Mouse (Mus musculus) kidney, embryonic 14.5 days (tissue): ENCODE data around the gene Fap. TPM values are rescaled to one million over a fixed set of nuclear protein-coding genes. Genes with fewer than 3 reads are reported as not detected.

Experiments
- ATAC-seq: fragments of 200-750 bp; cut with Nextera tagmentation; 2 replicates; pipeline ENCODE4 v1.8.0; 2017; ENCODE audit warnings: moderate number of reproducible peaks, mild to moderate bottlenecking, moderate TSS enrichment, moderate library complexity; ENCODE audit not compliant: low FRiP score, low TSS enrichment
- H3K27ac ChIP-seq: fragments of 300-500 bp; sonication (generic); 2 replicates; pipeline ENCODE4 v1.5.1; 2014; ENCODE audit warnings: low read depth, mild to moderate bottlenecking, low read length, moderate library complexity, mixed read lengths
- H3K27me3 ChIP-seq: fragments of 300-500 bp; sonication (generic); 2 replicates; pipeline ENCODE4 v1.6.1; 2014; ENCODE audit warnings: mild to moderate bottlenecking, low read length; ENCODE audit not compliant: control insufficient read depth, insufficient read depth
- H3K36me3 ChIP-seq: fragments of 300-500 bp; sonication (generic); 2 replicates; pipeline ENCODE4 v1.6.1; 2014; ENCODE audit warnings: low read length, mixed read lengths; ENCODE audit not compliant: control insufficient read depth, insufficient read depth
- H3K4me1 ChIP-seq: fragments of 300-500 bp; sonication (generic); 2 replicates; pipeline ENCODE4 v1.6.1; 2014; ENCODE audit warnings: low read length, mixed read lengths; ENCODE audit not compliant: control insufficient read depth, insufficient read depth
- H3K4me2 ChIP-seq: fragments of 300-500 bp; sonication (generic); replicated peaks from 2 replicates; pipeline ENCODE4 v1.6.1; 2014; ENCODE audit warnings: low read depth, mild to moderate bottlenecking, low read length
- H3K4me3 ChIP-seq: fragments of 300-500 bp; sonication (generic); 2 replicates; pipeline ENCODE4 v1.5.1; 2014; ENCODE audit warnings: mild to moderate bottlenecking, low read length
- H3K9ac ChIP-seq: fragments of 300-500 bp; sonication (generic); 2 replicates; pipeline ENCODE4 v1.6.1; 2014; ENCODE audit warnings: low read depth, mild to moderate bottlenecking, low read length, moderate library complexity
- H3K9me3 ChIP-seq: fragments of 300-500 bp; sonication (generic); 2 replicates; pipeline ENCODE4 v1.6.1; 2016; ENCODE audit warnings: low read length; ENCODE audit not compliant: control insufficient read depth
- WGBS: fragments of 180-500 bp; shearing (Covaris S2); extraction: QIAGEN DNeasy Blood & Tissue Kit; methylation state at CpG from one replicate; pipeline ENCODE4 v1.1.7; 2014; 5-methylcytosine and 5-hydroxymethylcytosine counted together
- polyA plus RNA-seq: library from polyadenylated mRNA; unstranded; fragments of >200 nt; fragmentation: Nextera tagmentation; extraction: Ambion mirVana; gene quantifications from 2 replicates; pipeline ENCODE4 v1.2.1, GENCODE M21; 2014

The Fap gene
- polyA plus RNA-seq, 1 experiment from 2014 or later: 4.8 TPM

- no peak overlapping the region for H3K9ac ChIP-seq
- no peaks in the 10 kb centered on the region for H3K36me3 ChIP-seq
- no peaks in the 10 kb centered on the region for H3K27me3 ChIP-seq
- H3K9me3 ChIP-seq: no peaks in the 10 kb centered on the region
- whole genome bisulfite sequencing: 87% methylated on average over 9 of the region's 9 CpGs
- H3K4me2 ChIP-seq: no peak overlapping the region
- H3K4me3 ChIP-seq: no peak overlapping the region
- no peaks in the 10 kb centered on the region for H3K4me1 ChIP-seq
- ATAC-seq: no peak
- H3K27ac ChIP-seq: no peak overlapping the region
These were observed 17.5 kb downstream of the Fap start for GRCm38 (mm10) chr2:62556349-62556748.

- Histone ChIP-seq H3K4me1 (no peaks in the 10 kb centered on the region), H3K4me2 (no peak overlapping the region), H3K27me3 (no peaks in the 10 kb centered on the region), H3K9ac (no peak overlapping the region), H3K9me3 (no peaks in the 10 kb centered on the region), H3K27ac (no peak overlapping the region), H3K4me3 (no peak overlapping the region), H3K36me3 (no peaks in the 10 kb centered on the region)
- ATAC-seq: no peak
- WGBS: 81% methylated on average over 3 of the region's 3 CpGs
These were observed 24.2 kb downstream of the Fap start for GRCm38 (mm10) chr2:62549659-62550058.

GRCm38 (mm10) chr2:62549131-62549530, 24.7 kb downstream of the Fap start:
- ATAC-seq: no peak
- Histone ChIP-seq H3K4me2 (no peak overlapping the region), H3K27ac (no peak overlapping the region), H3K4me1 (no peaks in the 10 kb centered on the region), H3K27me3 (no peaks in the 10 kb centered on the region), H3K36me3 (no peaks in the 10 kb centered on the region), H3K9me3 (no peaks in the 10 kb centered on the region), H3K4me3 (no peak overlapping the region), H3K9ac (no peak overlapping the region)
- 78% methylated on average over 4 of the region's 4 CpGs for WGBS

GRCm38 (mm10) chr2:62548104-62548503, 25.8 kb downstream of the Fap start:
- WGBS: 95% methylated on average over 5 of the region's 5 CpGs
- ATAC-seq: no peak

GRCm38 (mm10) chr2:62535483-62535882, 38.4 kb downstream of the Fap start:
- H3K4me2 ChIP-seq: no peak overlapping the region
- H3K27me3 ChIP-seq: no peaks in the 10 kb centered on the region
- H3K9ac ChIP-seq: no peak overlapping the region
- H3K36me3 ChIP-seq: no peaks in the 10 kb centered on the region
- no peaks in the 10 kb centered on the region for H3K9me3 ChIP-seq
- no peak overlapping the region for H3K27ac ChIP-seq
- 85% methylated on average over 8 of the region's 8 CpGs for WGBS
- no peaks in the 10 kb centered on the region for H3K4me1 ChIP-seq
- H3K4me3 ChIP-seq: no peak overlapping the region
- ATAC-seq: no peak

More at GRCm38 (mm10) chr2:62548104-62548503, 25.8 kb downstream of the Fap start:
- H3K9ac ChIP-seq: no peak overlapping the region
- H3K27ac ChIP-seq: no peak overlapping the region
- no peaks in the 10 kb centered on the region for H3K36me3 ChIP-seq
- H3K27me3 ChIP-seq: no peaks in the 10 kb centered on the region
- no peaks in the 10 kb centered on the region for H3K9me3 ChIP-seq
- no peak overlapping the region for H3K4me3 ChIP-seq
- no peak overlapping the region for H3K4me2 ChIP-seq
- no peaks in the 10 kb centered on the region for H3K4me1 ChIP-seq

GRCm38 (mm10) chr2:62531065-62531464, 42.8 kb downstream of the Fap start:
- no peak for ATAC-seq

GRCm38 (mm10) chr2:62526399-62526798, 47.5 kb downstream of the Fap start:
- 91% methylated on average over 9 of the region's 9 CpGs for WGBS

More at GRCm38 (mm10) chr2:62531065-62531464, 42.8 kb downstream of the Fap start:
- Histone ChIP-seq H3K4me3 (no peak overlapping the region), H3K4me1 (no peaks in the 10 kb centered on the region), H3K9me3 (no peaks in the 10 kb centered on the region), H3K27me3 (no peaks in the 10 kb centered on the region), H3K4me2 (no peak overlapping the region), H3K9ac (no peak overlapping the region), H3K36me3 (no peaks in the 10 kb centered on the region), H3K27ac (no peak overlapping the region)
- 44% methylated on average over 1 of the region's 1 CpGs for WGBS

GRCm38 (mm10) chr2:62517790-62518189, 56.1 kb downstream of the Fap start:
- no peaks in the 10 kb centered on the region for H3K4me1 ChIP-seq
- H3K4me3 ChIP-seq: no peak overlapping the region
- no peaks in the 10 kb centered on the region for H3K9me3 ChIP-seq
- WGBS: 78% methylated on average over 2 of the region's 2 CpGs
- no peaks in the 10 kb centered on the region for H3K27me3 ChIP-seq
- no peak overlapping the region for H3K27ac ChIP-seq
- H3K36me3 ChIP-seq: no peaks in the 10 kb centered on the region
- no peak overlapping the region for H3K9ac ChIP-seq
- ATAC-seq: no peak
- no peak overlapping the region for H3K4me2 ChIP-seq

More at GRCm38 (mm10) chr2:62526399-62526798, 47.5 kb downstream of the Fap start:
- no peaks in the 10 kb centered on the region for H3K9me3 ChIP-seq
- no peaks in the 10 kb centered on the region for H3K27me3 ChIP-seq
- H3K36me3 ChIP-seq: no peaks in the 10 kb centered on the region
- no peak overlapping the region for H3K9ac ChIP-seq
- H3K4me2 ChIP-seq: no peak overlapping the region
- no peak for ATAC-seq
- H3K4me3 ChIP-seq: no peak overlapping the region
- H3K27ac ChIP-seq: no peak overlapping the region
- H3K4me1 ChIP-seq: no peaks in the 10 kb centered on the region

- H3K27ac ChIP-seq: no peak overlapping the region
- H3K4me3 ChIP-seq: no peak overlapping the region
- no peak for ATAC-seq
- H3K9ac ChIP-seq: no peak overlapping the region
- no peaks in the 10 kb centered on the region for H3K27me3 ChIP-seq
- no peaks in the 10 kb centered on the region for H3K4me1 ChIP-seq
- H3K36me3 ChIP-seq: no peaks in the 10 kb centered on the region
- no peak overlapping the region for H3K4me2 ChIP-seq
- WGBS: 89% methylated on average over 6 of the region's 6 CpGs
- no peaks in the 10 kb centered on the region for H3K9me3 ChIP-seq
These were observed 59.4 kb downstream of the Fap start for GRCm38 (mm10) chr2:62514477-62514876.
